Mouse (Mus musculus) heart, postnatal 36 days (tissue): ENCODE results near the gene Olfr685. TPM values are rescaled to one million over a fixed set of nuclear protein-coding genes. Genes with fewer than 3 reads are reported as not detected.

Experiments used
- DNase-seq, 2 experiments: peaks; one replicate each; pipeline ENCODE4 v3.0.0; 2021 to 2022
- intact Hi-C: fragments of 180-260 bp; cut with DNase I; formaldehyde crosslinking; loops from one replicate; pipeline ENCODE4 v1.15.1; 2025
- total RNA-seq, 2 experiments: library from RNA; stranded (reverse); gene quantifications; 2 replicates each; pipeline ENCODE4 v1.2.3; 2021

Olfr685 gene
- total RNA-seq, result not detected

GRCm38 (mm10) chr7:105185912-105186311 lies at the start of gene Olfr685:
TSS of gene Olfr685 (minus strand) at chr7:105186012.
- intact Hi-C loops, result no loop called here
- DNase-seq, result no peak

- no peak for DNase-seq
- intact Hi-C loops, result loop anchor here (5.0 kb wide), 4 partner anchors 57 to 253 kb away; partner anchors contain the start of gene Cavin3
Measured at GRCm38 (mm10) chr7:105229386-105229785, 43.6 kb upstream of the Olfr685 start.

- intact Hi-C loops, result loop anchor here (5.0 kb wide), 4 partner anchors 56 to 254 kb away; partner anchors contain the start of gene Cavin3
- no peak for DNase-seq
Measured at GRCm38 (mm10) chr7:105228138-105228537, 42.3 kb upstream of the Olfr685 start.

- DNase-seq, result no peak
- intact Hi-C loops, result loop anchor here (5.0 kb wide), 4 partner anchors 54 to 256 kb away; partner anchors contain the start of gene Cavin3
Measured at GRCm38 (mm10) chr7:105226703-105227102, 40.9 kb upstream of the Olfr685 start.

- intact Hi-C loops, result loop anchor here (5.0 kb wide), 4 partner anchors 54 to 256 kb away; partner anchors contain the start of gene Cavin3
Measured at GRCm38 (mm10) chr7:105226072-105226471, 40.3 kb upstream of the Olfr685 start.

GRCm38 (mm10) chr7:105218281-105218680 lies 32.5 kb upstream of the Olfr685 start:
- intact Hi-C loops, result no loop called here
- DNase-seq, result no peak

More at GRCm38 (mm10) chr7:105226072-105226471, 40.3 kb upstream of the Olfr685 start:
- no peak for DNase-seq

GRCm38 (mm10) chr7:105214761-105215160 lies 28.9 kb upstream of the Olfr685 start:
- no peak for DNase-seq
- intact Hi-C loops, result no loop called here

- intact Hi-C loops, result no loop called here
Measured at GRCm38 (mm10) chr7:105207385-105207784, 21.6 kb upstream of the Olfr685 start, which contains the start of gene Olfr686. TSS of gene Olfr686 (minus strand) at chr7:105207485.

GRCm38 (mm10) chr7:105170773-105171172 lies 15.0 kb downstream of the Olfr685 start:
- DNase-seq, result peak; percentile 4 to 5
- intact Hi-C loops, result loop anchor here (1.0 to 5.0 kb wide), 4 partner anchors 57 to 344 kb away; no protein-coding TSS in a partner anchor

More at GRCm38 (mm10) chr7:105207385-105207784, 21.6 kb upstream of the Olfr685 start, which contains the start of gene Olfr686:
- DNase-seq, result no peak

- no peak for DNase-seq
- intact Hi-C loops, result no loop called here
Measured at GRCm38 (mm10) chr7:105163553-105163952, 22.3 kb downstream of the Olfr685 start, which contains the start of gene Olfr684. TSS of gene Olfr684 (minus strand) at chr7:105163653.

- intact Hi-C loops, result no loop called here
- DNase-seq, result no peak
Measured at GRCm38 (mm10) chr7:105146912-105147311, 38.9 kb downstream of the Olfr685 start, which contains the start of gene Olfr683. TSS of gene Olfr683 (minus strand) at chr7:105147012.

- DNase-seq, result no peak
- intact Hi-C loops, result no loop called here
Measured at GRCm38 (mm10) chr7:105141275-105141674, 44.5 kb downstream of the Olfr685 start.

Other genes with a start within 250 kb of the Olfr685 start
- gene Olfr670, start 223.4 kb downstream of the Olfr685 start, total RNA-seq, result not detected
- not detected for gene Olfr671, start 206.9 kb downstream of the Olfr685 start, total RNA-seq
- gene Olfr672, start 184.0 kb downstream of the Olfr685 start, total RNA-seq, result not detected
- not detected for gene Olfr675, start 157.6 kb downstream of the Olfr685 start, total RNA-seq
- not detected for gene Olfr676, start 153.3 kb downstream of the Olfr685 start, total RNA-seq
- not detected for gene Olfr677, start 134.6 kb downstream of the Olfr685 start, total RNA-seq
- not detected for gene Olfr678, start 121.5 kb downstream of the Olfr685 start, total RNA-seq
- not detected for gene Olfr679, start 104.8 kb downstream of the Olfr685 start, total RNA-seq
- gene Olfr680-ps1, start 93.2 kb downstream of the Olfr685 start, total RNA-seq, result not detected
- not detected for gene Olfr681, start 69.2 kb downstream of the Olfr685 start, total RNA-seq
- gene Olfr683, start 39.0 kb downstream of the Olfr685 start, total RNA-seq, result not detected
- not detected for gene Olfr684, start 22.4 kb downstream of the Olfr685 start, total RNA-seq
- not detected for gene Olfr686, start 21.5 kb upstream of the Olfr685 start, total RNA-seq
- gene Olfr688, start 102.1 kb upstream of the Olfr685 start, total RNA-seq, result not detected
- not detected for gene Olfr689, start 125.2 kb upstream of the Olfr685 start, total RNA-seq
- gene Olfr690, start 148.1 kb upstream of the Olfr685 start, total RNA-seq, result not detected
- gene Olfr691, start 156.3 kb upstream of the Olfr685 start, total RNA-seq, result under 1 TPM in 1 of 2 experiments, not detected in 1; 0.11 TPM
- not detected for gene Olfr692, start 182.2 kb upstream of the Olfr685 start, total RNA-seq
- not detected for gene Gm5901, start 189.0 kb upstream of the Olfr685 start, total RNA-seq
- gene Fam160a2, start 214.0 kb upstream of the Olfr685 start, total RNA-seq, result 10 to 100 TPM; 18.1 to 19.0 TPM
- gene Cnga4, start 218.6 kb upstream of the Olfr685 start, total RNA-seq, result not detected
- not detected for gene Cckbr, start 239.7 kb upstream of the Olfr685 start, total RNA-seq